Mouse (Mus musculus): ENCODE data around the gene Ago3. TPM values are rescaled to one million over a fixed set of nuclear protein-coding genes. Genes with fewer than 3 reads are reported as not detected.

Gene Ago3
- 7.5 and 7.7 TPM in 2 replicates for polyA plus RNA-seq (2012; rRNA removed)

DNA sequence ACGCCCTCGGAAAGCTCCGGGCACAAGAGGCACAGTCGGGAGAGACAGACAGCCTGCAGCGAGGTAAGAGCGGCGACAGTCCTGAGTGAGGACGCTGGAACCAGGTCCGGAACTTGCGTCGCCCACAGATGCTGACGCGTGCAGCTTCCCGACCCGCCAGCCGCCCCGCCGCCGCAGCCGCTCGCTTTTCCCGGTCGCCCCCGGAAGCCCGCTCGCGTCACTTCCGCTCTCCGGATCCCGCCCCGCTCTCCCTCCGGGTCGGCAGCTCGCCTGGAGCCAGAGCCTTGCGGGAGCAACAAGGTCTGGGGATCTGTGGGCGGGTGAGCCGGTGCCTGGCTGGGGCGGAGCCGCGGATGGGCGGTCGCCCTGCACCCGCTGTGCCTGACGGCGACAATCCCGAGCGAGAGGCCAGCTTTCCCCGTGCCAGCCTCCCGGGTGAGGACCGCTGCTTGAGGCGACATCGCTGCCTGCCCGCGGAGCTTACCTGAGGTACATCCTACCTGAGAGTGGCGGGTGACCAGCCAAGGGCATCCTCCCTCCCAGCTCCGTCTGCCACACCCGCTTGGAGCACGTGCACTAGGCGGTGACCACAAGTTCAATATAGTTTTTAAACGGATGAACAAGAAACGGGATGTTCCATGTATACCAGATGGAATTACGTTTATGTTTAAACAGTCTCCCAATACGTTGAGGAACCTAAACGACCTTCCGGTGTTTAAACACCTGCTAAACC, at the start of gene Ago3:
TSS of gene Ago3 (minus strand) at position 210 of the 733 bp plus-strand sequence.

DNA sequence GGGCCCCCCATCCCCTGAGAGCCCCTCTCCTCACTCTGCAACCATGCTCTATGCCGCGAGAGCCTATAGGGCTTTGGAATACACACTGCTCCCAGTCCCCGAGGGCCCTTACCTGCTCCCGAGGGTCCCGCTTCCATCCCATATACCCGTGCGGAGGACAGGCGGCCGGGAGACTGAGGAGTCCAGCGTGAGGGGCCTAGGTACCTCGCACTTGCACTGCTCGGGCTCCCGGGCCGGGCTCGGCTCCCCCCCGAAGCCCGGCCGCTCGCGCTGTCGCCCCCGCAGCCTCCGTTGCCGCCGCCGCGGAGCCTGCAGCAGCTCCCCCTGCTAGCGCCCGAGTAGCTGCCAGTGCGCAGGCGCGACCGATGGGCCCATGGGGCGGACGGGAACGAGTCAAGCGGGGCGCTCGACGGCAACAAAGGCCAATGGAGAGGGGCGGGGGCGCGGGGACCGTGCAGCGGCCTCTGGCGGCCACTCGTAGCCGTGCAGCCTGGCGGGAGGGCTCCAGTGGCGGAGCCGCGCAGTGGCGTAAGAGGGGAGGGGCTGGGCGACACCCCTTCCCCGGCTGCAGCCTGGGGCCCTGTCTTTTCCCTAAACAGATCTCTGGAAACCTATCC, 39.0 kb upstream of the Ago3 start, which contains the start of gene Ago1:
TSS of gene Ago1 (minus strand) at position 299 of the 617 bp plus-strand sequence.

DNA sequence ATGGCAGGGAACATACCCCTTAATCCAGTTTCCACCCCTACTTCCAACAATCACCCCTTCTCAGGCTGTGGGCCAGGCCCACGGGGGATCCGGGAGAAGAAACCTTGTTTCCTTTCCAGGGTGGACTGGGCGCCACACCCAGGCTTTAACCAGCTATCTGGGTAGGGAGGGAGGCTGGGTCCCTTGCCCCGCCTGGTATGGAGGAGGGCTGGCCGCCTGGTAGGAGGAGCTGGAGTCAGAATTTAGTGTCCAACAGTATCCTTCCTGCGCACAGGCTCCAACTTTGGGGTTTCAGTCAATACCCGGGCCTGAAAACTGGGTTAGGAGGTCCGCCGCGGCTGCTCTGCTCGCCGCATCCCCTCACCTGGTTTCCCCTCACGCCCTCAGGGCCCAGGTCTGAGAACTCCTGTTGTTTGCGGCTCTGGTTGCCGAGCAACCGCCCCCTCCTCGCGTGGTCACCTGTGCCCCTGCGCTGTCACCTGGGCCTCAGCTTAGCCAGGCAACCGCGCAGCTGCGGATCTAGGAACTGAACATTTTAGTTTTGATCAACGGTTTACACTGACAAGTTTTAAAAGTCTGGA, 104.0 kb downstream of the Ago3 start, which contains the start of gene Tekt2:
TSS of gene Tekt2 (minus strand) at position 408 of the 581 bp plus-strand sequence.

DNA sequence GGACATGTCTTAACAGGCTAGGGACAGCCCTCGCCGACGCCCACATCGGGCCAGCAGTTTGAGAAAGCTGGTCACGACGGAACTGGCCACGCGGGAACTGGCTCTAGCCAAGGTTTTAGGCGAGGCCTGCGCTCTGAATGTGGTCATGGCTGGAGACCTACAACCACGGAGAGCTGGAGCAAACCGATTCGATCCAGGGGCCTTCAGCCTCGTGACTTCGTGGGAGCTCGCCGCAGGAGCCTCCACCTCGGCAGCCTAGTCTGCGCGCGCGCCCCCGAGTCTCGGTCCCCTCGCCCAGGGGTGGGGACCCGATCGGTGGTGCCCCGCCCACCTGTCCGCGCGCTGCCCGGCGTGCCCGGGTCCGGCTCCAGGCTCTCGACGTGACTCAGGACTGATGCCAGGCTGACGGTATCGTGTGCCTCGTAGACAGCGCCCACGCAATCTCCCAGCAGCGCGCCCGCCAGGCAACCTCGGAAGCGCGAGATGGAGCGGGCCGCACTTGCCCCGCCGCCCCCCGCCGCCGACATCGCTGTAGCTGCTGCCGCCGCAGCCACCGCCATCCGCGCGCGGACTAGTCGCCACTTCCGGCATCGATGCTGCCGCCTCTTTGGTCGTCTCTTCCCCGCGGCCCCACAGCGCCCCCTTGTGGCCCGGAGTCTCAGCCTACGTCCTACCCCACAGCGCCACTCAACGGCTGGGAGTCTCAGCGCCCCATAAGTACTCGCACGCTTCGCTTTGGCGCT, 108.1 kb downstream of the Ago3 start, which contains the start of gene Adprhl2:
TSS of gene Adprhl2 (minus strand) at position 593 of the 743 bp plus-strand sequence.

DNA sequence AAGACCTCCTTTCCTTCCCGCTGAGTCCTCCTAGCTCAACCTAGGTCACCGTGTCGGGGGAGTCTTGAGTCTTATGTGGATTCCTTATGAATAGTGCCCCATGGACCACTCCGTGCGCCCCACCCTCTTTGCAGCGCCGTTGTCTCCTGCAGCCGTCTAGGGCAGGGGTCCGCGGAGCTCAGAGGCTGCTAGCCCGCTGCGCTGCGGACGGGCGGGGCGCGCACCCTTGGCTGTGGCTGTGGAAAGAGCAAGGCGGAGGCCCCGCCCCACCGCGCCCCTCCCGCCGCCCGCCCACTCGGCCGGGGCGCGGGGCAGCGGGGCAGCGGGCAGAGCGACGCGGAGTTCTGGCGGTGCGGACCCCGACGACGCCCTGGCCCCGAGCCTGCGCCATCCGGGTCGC, 142.9 kb downstream of the Ago3 start, which contains the start of gene Col8a2:
TSS of gene Col8a2 (plus strand) at position 302 of the 400 bp plus-strand sequence.

Other genes with a start within 250 kb of the Ago3 start
- gene Thrap3, start 226.8 kb downstream of the Ago3 start, polyA plus RNA-seq (2012; rRNA removed) = 142 TPM in 2 replicates
- 206 and 220 TPM in 2 replicates for gene Map7d1, start 173.2 kb downstream of the Ago3 start, polyA plus RNA-seq (2012; rRNA removed)
- gene Trappc3, start 167.2 kb downstream of the Ago3 start, polyA plus RNA-seq (2012; rRNA removed) = 155 TPM in 2 replicates
- 8.1 and 18.1 TPM in 2 replicates for gene Col8a2, start 142.8 kb downstream of the Ago3 start, polyA plus RNA-seq (2012; rRNA removed)
- 73.9 and 74.2 TPM in 2 replicates for gene Adprhl2, start 107.9 kb downstream of the Ago3 start, polyA plus RNA-seq (2012; rRNA removed)
- 17.9 and 22.4 TPM in 2 replicates for gene Tekt2, start 103.9 kb downstream of the Ago3 start, polyA plus RNA-seq (2012; rRNA removed)
- 63.5 and 72.6 TPM in 2 replicates for gene Ago1, start 39.0 kb upstream of the Ago3 start, polyA plus RNA-seq (2012; rRNA removed)
- 8.6 and 9.2 TPM in 2 replicates for gene Ago4, start 103.9 kb upstream of the Ago3 start, polyA plus RNA-seq (2012; rRNA removed)
- gene Clspn, start 127.4 kb upstream of the Ago3 start, polyA plus RNA-seq (2012; rRNA removed) = 13.8 and 15.9 TPM in 2 replicates
- gene 5730409E04Rik, start 180.3 kb upstream of the Ago3 start, polyA plus RNA-seq (2012; rRNA removed) = 11.3 and 15.1 TPM in 2 replicates
- 235 and 239 TPM in 2 replicates for gene Psmb2, start 248.1 kb upstream of the Ago3 start, polyA plus RNA-seq (2012; rRNA removed)

Measured in central nervous system, embryonic 14 days (tissue).